Mouse (Mus musculus) left cerebral cortex, postnatal 25 days (tissue): ENCODE measurements around the gene Ect2l. TPM values are rescaled to one million over a fixed set of nuclear protein-coding genes. Genes with fewer than 3 reads are reported as not detected.
"Not testable (repeated sequence)": the region's sequence is repeated elsewhere in the genome, so short reads cannot be mapped to it uniquely, and the experiment has no call there.

ENCODE experiments used
- DNase-seq, 2 experiments: peaks; one replicate each; pipeline ENCODE4 v3.0.0; 2022; ENCODE audit warnings: low spot score in 2 of 2, mixed read lengths in 1 of 2
- intact Hi-C: fragments of 180-260 bp; cut with DNase I; formaldehyde crosslinking; loops from one replicate; pipeline ENCODE4 v1.15.1; 2025
- total RNA-seq, 2 experiments: library from RNA; stranded (reverse); gene quantifications; 2 replicates each; pipeline ENCODE4 v1.2.3; 2021

The Ect2l gene
- total RNA-seq, 2 experiments from 2014 or later = 0.30 TPM; not detected in 1

GRCm38 (mm10) chr10:18194737-18195141 is 16.0 kb downstream of the Ect2l start:
- no peak for DNase-seq
- intact Hi-C loops = loop anchor here (5.0 kb wide), 1 partner anchor 322 kb away; no protein-coding TSS in a partner anchor

GRCm38 (mm10) chr10:18194156-18194555 is 16.5 kb downstream of the Ect2l start:
- intact Hi-C loops = no loop called here
- DNase-seq = no peak

- intact Hi-C loops = no loop called here
These were observed 17.5 kb downstream of the Ect2l start for GRCm38 (mm10) chr10:18193221-18193620.

GRCm38 (mm10) chr10:18191706-18192105 is 19.0 kb downstream of the Ect2l start:
- DNase-seq = no peak
- intact Hi-C loops = no loop called here

More at GRCm38 (mm10) chr10:18193221-18193620, 17.5 kb downstream of the Ect2l start:
- DNase-seq = no peak

GRCm38 (mm10) chr10:18189498-18189897 is 21.2 kb downstream of the Ect2l start:
- no peak for DNase-seq
- intact Hi-C loops = no loop called here

GRCm38 (mm10) chr10:18188564-18188963 is 22.1 kb downstream of the Ect2l start:
- intact Hi-C loops = no loop called here
- DNase-seq = no peak

- DNase-seq = peak in 1 of 2 experiments; percentile 8
- intact Hi-C loops = no loop called here
These were observed 28.4 kb downstream of the Ect2l start for GRCm38 (mm10) chr10:18182246-18182645.

GRCm38 (mm10) chr10:18177304-18177703 is 33.4 kb downstream of the Ect2l start:
- no peak for DNase-seq
- intact Hi-C loops = no loop called here

GRCm38 (mm10) chr10:18176722-18177121 is 34.0 kb downstream of the Ect2l start:
- intact Hi-C loops = no loop called here
- no peak for DNase-seq

GRCm38 (mm10) chr10:18175087-18175486 is 35.6 kb downstream of the Ect2l start:
- intact Hi-C loops = no loop called here
- no peak for DNase-seq

- intact Hi-C loops = no loop called here
- DNase-seq = no peak
These were observed 48.2 kb downstream of the Ect2l start for GRCm38 (mm10) chr10:18162435-18162971.

GRCm38 (mm10) chr10:18147224-18147623 is 63.5 kb downstream of the Ect2l start:
- intact Hi-C loops = no loop called here
- no peak for DNase-seq

- no peak for DNase-seq
- intact Hi-C loops = no loop called here
These were observed 68.5 kb downstream of the Ect2l start for GRCm38 (mm10) chr10:18142231-18142630.

- no peak for DNase-seq
- intact Hi-C loops = no loop called here
These were observed 69.3 kb downstream of the Ect2l start for GRCm38 (mm10) chr10:18141389-18141788.

- no peak for DNase-seq
- intact Hi-C loops = no loop called here
These were observed 71.1 kb downstream of the Ect2l start for GRCm38 (mm10) chr10:18139615-18140014.

- DNase-seq, intact Hi-C loops: not testable (repeated sequence)
These were observed 71.7 kb downstream of the Ect2l start for GRCm38 (mm10) chr10:18138853-18139503.

- intact Hi-C loops = no loop called here
- no peak for DNase-seq
These were observed 78.7 kb downstream of the Ect2l start for GRCm38 (mm10) chr10:18131666-18132650.

- DNase-seq = no peak
- intact Hi-C loops = no loop called here
These were observed 80.4 kb downstream of the Ect2l start for GRCm38 (mm10) chr10:18130276-18130675.

GRCm38 (mm10) chr10:18118336-18118735 is 92.4 kb downstream of the Ect2l start:
- no peak for DNase-seq
- intact Hi-C loops = no loop called here

GRCm38 (mm10) chr10:18113473-18114093 is 97.1 kb downstream of the Ect2l start:
- intact Hi-C loops = no loop called here
- no peak for DNase-seq
